Mouse (Mus musculus): Measurements from ENCODE around the gene Gm45785. TPM values are rescaled to one million over a fixed set of nuclear protein-coding genes. Genes with fewer than 3 reads are reported as not detected.

The Gm45785 gene
- polyA plus RNA-seq, 1 experiment from 2014 or later: not detected

DNA sequence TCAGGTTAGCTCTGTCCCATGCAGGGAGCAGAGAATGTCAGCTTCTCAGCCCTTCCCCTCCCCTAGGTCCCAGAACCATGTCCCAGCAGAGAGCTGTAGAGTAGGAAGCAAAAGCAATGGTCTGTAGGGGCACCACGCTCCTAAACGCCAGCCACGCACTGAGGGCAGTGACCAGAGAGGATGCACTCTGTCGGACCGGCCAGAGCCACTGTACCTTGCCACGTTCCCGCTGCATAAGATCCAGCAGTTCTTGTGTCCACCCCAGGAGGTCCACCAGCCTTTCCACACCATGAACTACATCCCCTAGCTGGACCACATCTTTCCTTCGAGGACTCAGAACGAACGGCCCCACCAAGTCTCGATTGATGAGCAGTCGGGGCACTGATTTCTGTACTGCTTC lies 8.6 kb upstream of the Gm45785 start:
- Histone ChIP-seq H3K36me3 (replicated peaks; ENCODE audit: insufficient read depth, low read length) (peaks cover 70% of the 10 kb centered on the region), H3K4me1 (ENCODE audit: insufficient read depth) (no peaks in the 10 kb centered on the region), H3K9ac (replicated peaks) (no peak overlapping the region), H3K4me2 (ENCODE audit: low read depth, low read length) (no peak overlapping the region), H3K4me3 (ENCODE audit: low read depth, low read length) (no peak overlapping the region), H3K9me3 (ENCODE audit: low read length) (no peaks in the 10 kb centered on the region), H3K27ac (ENCODE audit: low read depth) (no peak overlapping the region), H3K27me3 (ENCODE audit: insufficient read depth, low read length) (no peaks in the 10 kb centered on the region)
- 89% methylated on average over 12 of the region's 12 CpGs for WGBS (ENCODE audit: insufficient replicate concordance)
- TF ChIP-seq CTCF (IDR thresholded peaks at IDR 0.05; ENCODE audit: low read depth) (no peak), EP300 (IDR thresholded peaks at IDR 0.05; ENCODE audit: low read depth) (no peak)
- ATAC-seq: no peak
- no peak for DNase-seq

DNA sequence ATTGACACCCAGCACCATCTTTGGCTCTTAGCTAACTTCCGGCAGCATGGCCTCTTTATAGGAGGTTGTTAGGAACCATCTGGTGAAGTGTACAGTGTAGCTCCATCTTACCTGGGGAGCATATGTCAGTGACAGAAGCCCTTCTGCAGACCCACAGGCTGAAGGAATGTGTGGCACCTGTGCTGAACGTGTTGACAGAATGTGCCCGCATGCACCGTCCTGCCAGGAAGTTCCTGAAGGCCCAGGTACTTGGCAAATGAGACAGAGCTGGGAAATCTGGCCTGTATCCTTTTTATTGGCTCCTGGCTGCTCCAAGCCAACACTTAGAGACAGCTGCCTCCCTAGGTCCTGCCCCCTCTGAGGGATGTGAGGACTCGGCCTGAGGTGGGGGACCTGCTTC lies 4.6 kb upstream of the Gm45785 start:
- peaks cover 61% of the 10 kb centered on the region for H3K36me3 ChIP-seq (replicated peaks; ENCODE audit: insufficient read depth, low read length)
- DNase-seq: no peak
- ATAC-seq: no peak
- no peaks in the 10 kb centered on the region for H3K27me3 ChIP-seq (ENCODE audit: insufficient read depth, low read length)
- H3K27ac ChIP-seq (ENCODE audit: low read depth): no peak overlapping the region
- H3K9me3 ChIP-seq (ENCODE audit: low read length): no peaks in the 10 kb centered on the region
- 82% methylated on average over 5 of the region's 5 CpGs for WGBS (ENCODE audit: insufficient replicate concordance)
- no peak overlapping the region for H3K4me2 ChIP-seq (ENCODE audit: low read depth, low read length)
- TF ChIP-seq CTCF (IDR thresholded peaks at IDR 0.05; ENCODE audit: low read depth) (no peak), EP300 (IDR thresholded peaks at IDR 0.05; ENCODE audit: low read depth) (no peak)
- H3K4me1 ChIP-seq (ENCODE audit: insufficient read depth): peaks cover 12% of the 10 kb centered on the region
- H3K4me3 ChIP-seq (ENCODE audit: low read depth, low read length): no peak overlapping the region
- no peak overlapping the region for H3K9ac ChIP-seq (replicated peaks)

DNA sequence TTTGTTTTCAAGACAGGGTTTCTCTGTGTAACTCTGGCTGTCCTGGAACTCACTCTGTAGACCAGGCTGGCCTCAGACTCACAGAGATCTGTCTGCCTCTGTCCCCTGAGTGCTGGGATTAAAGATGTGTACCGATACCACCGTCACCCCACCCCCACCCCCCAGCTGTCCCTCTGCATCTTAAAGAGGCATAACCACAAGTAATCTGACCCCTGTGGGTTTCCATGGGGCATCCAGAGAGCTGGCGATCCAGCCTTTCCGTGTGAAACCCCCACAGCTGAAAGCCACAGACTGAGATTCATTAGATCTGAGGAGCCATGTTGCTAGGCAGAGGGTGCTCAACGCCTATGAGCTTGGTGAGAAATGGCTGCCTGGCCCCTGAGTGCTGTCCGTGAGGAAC lies 3.9 kb upstream of the Gm45785 start:
- Histone ChIP-seq H3K27me3 (ENCODE audit: insufficient read depth, low read length) (no peaks in the 10 kb centered on the region), H3K36me3 (replicated peaks; ENCODE audit: insufficient read depth, low read length) (peaks cover 60% of the 10 kb centered on the region), H3K9ac (replicated peaks) (no peak overlapping the region), H3K9me3 (ENCODE audit: low read length) (no peaks in the 10 kb centered on the region), H3K4me1 (ENCODE audit: insufficient read depth) (peaks cover 16% of the 10 kb centered on the region), H3K27ac (ENCODE audit: low read depth) (no peak overlapping the region), H3K4me3 (ENCODE audit: low read depth, low read length) (no peak overlapping the region), H3K4me2 (ENCODE audit: low read depth, low read length) (no peak overlapping the region)
- no peak for TF ChIP-seq EP300 (IDR thresholded peaks at IDR 0.05; ENCODE audit: low read depth)
- no peak for TF ChIP-seq CTCF (IDR thresholded peaks at IDR 0.05; ENCODE audit: low read depth)
- ATAC-seq (no peak), DNase-seq (no peak)
- whole genome bisulfite sequencing (ENCODE audit: insufficient replicate concordance): 78% methylated on average over 6 of the region's 6 CpGs

DNA sequence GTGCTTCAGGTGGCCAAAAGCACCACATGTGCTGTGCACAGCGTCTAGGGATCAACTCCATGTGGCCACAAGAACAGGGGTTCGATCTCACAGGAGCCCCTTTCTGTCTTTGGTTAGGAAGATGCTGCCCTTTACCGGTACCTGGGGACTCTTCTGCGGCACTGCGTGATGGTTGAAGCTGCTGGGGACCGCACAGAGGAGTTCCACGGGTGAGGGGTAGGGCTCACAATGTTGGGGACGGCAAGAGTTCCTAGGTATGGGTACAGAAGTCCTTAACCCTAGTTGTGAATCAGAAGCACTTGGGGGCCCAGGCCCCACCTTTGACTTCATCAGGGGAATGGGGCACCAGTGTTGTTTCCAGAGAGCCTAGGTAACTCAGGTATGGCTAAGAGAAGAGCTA lies 2.6 kb upstream of the Gm45785 start:
- no peaks in the 10 kb centered on the region for H3K9me3 ChIP-seq (ENCODE audit: low read length)
- TF ChIP-seq CTCF (IDR thresholded peaks at IDR 0.05; ENCODE audit: low read depth) (no peak), EP300 (IDR thresholded peaks at IDR 0.05; ENCODE audit: low read depth) (no peak)
- 84% methylated on average over 8 of the region's 8 CpGs for WGBS (ENCODE audit: insufficient replicate concordance)
- peaks cover 25% of the 10 kb centered on the region for H3K4me1 ChIP-seq (ENCODE audit: insufficient read depth)
- H3K4me3 ChIP-seq (ENCODE audit: low read depth, low read length): no peak overlapping the region
- H3K36me3 ChIP-seq (replicated peaks; ENCODE audit: insufficient read depth, low read length): peaks cover 63% of the 10 kb centered on the region
- no peak for ATAC-seq
- no peak overlapping the region for H3K27ac ChIP-seq (ENCODE audit: low read depth)
- no peak for DNase-seq
- H3K27me3 ChIP-seq (ENCODE audit: insufficient read depth, low read length): no peaks in the 10 kb centered on the region
- peak overlapping the region; percentile 90; the same call in 1 of the 2 replicates for H3K9ac ChIP-seq (replicated peaks)
- H3K4me2 ChIP-seq (ENCODE audit: low read depth, low read length): peak overlapping the region; percentile 85

DNA sequence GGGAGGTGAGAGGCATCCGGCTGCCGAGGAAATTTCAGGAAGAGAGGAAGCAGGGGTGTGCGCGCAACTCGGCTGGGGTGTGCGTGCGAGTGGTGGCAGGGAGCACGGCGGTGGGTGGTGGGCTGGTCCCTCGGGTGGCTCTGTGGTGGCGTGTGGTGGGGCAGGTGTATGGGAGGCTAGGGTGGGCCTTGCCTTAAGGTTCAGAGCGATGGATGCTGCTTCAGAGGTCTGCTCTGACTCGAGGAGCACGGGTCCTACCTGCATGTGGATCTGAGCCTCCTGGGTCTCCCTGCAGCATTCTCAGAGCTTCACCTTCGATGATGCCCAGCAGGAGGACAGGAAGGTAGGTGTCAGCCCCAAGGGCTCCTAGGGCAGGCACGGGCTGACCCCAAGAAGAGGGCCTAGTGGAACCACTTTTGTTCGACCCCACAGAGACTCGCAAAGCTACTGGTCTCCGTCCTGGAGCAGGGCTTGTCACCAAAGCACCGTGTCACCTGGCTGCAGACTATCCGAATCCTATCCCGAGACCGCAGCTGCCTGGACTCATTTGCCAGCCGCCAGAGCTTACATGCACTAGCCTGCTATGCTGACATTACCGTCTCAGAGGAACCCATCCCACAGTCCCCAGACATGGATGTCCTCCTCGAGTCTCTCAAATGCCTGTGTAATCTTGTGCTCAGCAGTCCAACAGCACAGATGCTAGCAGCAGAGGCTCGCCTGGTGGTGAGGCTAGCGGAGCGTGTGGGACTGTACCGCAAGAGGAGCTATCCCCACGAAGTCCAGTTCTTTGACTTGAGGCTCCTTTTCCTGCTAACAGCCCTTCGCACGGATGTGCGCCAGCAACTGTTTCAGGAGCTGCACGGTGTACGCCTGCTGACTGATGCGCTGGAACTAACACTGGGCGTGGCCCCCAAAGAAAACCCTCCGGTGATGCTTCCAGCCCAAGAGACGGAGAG lies 1.7 kb upstream of the Gm45785 start, which contains the start of gene Bet1l:
Bet1l (minus strand) TSS at position 28 of the 956 bp plus-strand sequence.
- DNase-seq: no peak
- Histone ChIP-seq H3K27ac (ENCODE audit: low read depth) (peak within 1 kb of the TSS; percentile 99), H3K27me3 (ENCODE audit: insufficient read depth, low read length) (no peaks in the 10 kb centered on the region), H3K9ac (replicated peaks) (peak within 1 kb of the TSS; percentile 90), H3K4me2 (ENCODE audit: low read depth, low read length) (peak within 1 kb of the TSS; percentile 85), H3K9me3 (ENCODE audit: low read length) (no peaks in the 10 kb centered on the region), H3K36me3 (replicated peaks; ENCODE audit: insufficient read depth, low read length) (peaks cover 57% of the 10 kb centered on the region), H3K4me3 (ENCODE audit: low read depth, low read length) (peak within 1 kb of the TSS; percentile 80), H3K4me1 (ENCODE audit: insufficient read depth) (peaks cover 32% of the 10 kb centered on the region)
- peak; percentile 3 for ATAC-seq
- WGBS (ENCODE audit: insufficient replicate concordance): 28% methylated on average over 40 of the region's 40 CpGs
- TF ChIP-seq EP300 (IDR thresholded peaks at IDR 0.05; ENCODE audit: low read depth): no peak
- TF ChIP-seq CTCF (IDR thresholded peaks at IDR 0.05; ENCODE audit: low read depth): no peak

DNA sequence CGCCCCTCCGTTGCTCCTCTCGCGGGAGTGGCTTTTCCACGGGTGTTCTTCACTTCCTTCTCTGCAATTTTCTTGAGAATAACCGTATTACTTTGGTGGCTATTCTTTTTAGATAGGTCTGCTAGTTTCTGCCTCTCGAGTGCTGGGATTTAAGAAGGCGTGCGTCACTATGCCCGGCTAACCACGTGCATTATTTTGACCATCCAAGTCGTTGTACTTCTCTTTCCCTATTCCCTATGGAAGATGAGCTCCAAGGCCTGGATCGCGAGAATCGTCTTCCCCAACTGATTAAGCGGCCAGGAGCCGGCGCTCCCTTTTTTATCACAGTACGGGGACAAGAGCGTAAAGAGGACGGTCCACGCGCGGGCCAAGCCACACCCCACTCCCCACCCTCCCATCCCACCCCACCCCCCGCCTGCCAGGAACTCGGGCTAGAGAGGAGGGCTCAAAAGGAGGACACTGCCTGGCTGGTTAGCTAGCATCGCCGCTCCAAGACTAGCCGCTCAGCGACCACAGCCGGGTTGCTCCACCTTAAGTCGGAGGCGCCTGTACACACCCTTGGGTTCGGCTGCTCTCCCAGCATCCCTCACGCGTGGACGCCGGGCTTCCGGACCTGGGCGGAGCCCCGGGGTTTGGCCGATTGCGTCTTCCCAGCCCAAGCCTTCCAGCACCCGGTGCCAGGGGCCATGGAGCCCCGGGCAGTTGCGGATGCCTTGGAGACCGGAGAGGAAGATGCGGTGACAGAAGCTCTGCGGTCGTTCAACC lies 836 bp upstream of the Gm45785 start, which contains the start of gene Ric8a:
Ric8a (plus strand) TSS at position 173 of the 765 bp plus-strand sequence.
- Histone ChIP-seq H3K36me3 (replicated peaks; ENCODE audit: insufficient read depth, low read length) (peaks cover 53% of the 10 kb centered on the region), H3K27me3 (ENCODE audit: insufficient read depth, low read length) (no peaks in the 10 kb centered on the region), H3K4me3 (ENCODE audit: low read depth, low read length) (peak within 1 kb of the TSS; percentile 80), H3K27ac (ENCODE audit: low read depth) (peak within 1 kb of the TSS; percentile 99), H3K4me1 (ENCODE audit: insufficient read depth) (peaks cover 34% of the 10 kb centered on the region), H3K4me2 (ENCODE audit: low read depth, low read length) (peak within 1 kb of the TSS; percentile 85), H3K9me3 (ENCODE audit: low read length) (no peaks in the 10 kb centered on the region), H3K9ac (replicated peaks) (peak within 1 kb of the TSS; percentile 90)
- DNase-seq (peak; percentile 92), ATAC-seq (peak; percentile 71)
- 1% methylated on average over 50 of the region's 50 CpGs for WGBS (ENCODE audit: insufficient replicate concordance)
- TF ChIP-seq EP300 (IDR thresholded peaks at IDR 0.05; ENCODE audit: low read depth): no peak
- no peak for TF ChIP-seq CTCF (IDR thresholded peaks at IDR 0.05; ENCODE audit: low read depth)
